Mouse (Mus musculus) forebrain, embryonic 16.5 days (tissue): ENCODE data around the gene Snn. TPM values are rescaled to one million over a fixed set of nuclear protein-coding genes. Genes with fewer than 3 reads are reported as not detected.

Experiments
- ATAC-seq: fragments of 200-750 bp; cut with Nextera tagmentation; 2 replicates; pipeline ENCODE4 v1.8.0; 2017; ENCODE audit warnings: mild to moderate bottlenecking, moderate library complexity
- H3K27ac ChIP-seq: fragments of 300-500 bp; sonication (generic); 2 replicates; pipeline ENCODE4 v1.5.1; 2014; ENCODE audit warnings: low read length, control low read depth
- H3K27me3 ChIP-seq: fragments of 300-500 bp; sonication (generic); replicated peaks from 2 replicates; pipeline ENCODE4 v1.6.1; 2014; ENCODE audit warnings: low read length; ENCODE audit not compliant: control insufficient read depth, insufficient read depth
- H3K36me3 ChIP-seq: fragments of 300-500 bp; sonication (generic); 2 replicates; pipeline ENCODE4 v1.6.1; 2014; ENCODE audit not compliant: control insufficient read depth, insufficient read depth
- H3K4me1 ChIP-seq: fragments of 300-500 bp; sonication (generic); replicated peaks from 2 replicates; pipeline ENCODE4 v1.6.1; 2014; ENCODE audit warnings: low read length; ENCODE audit not compliant: control insufficient read depth, insufficient read depth
- H3K4me2 ChIP-seq: fragments of 300-500 bp; sonication (generic); 2 replicates; pipeline ENCODE4 v1.6.1; 2014; ENCODE audit warnings: mild to moderate bottlenecking, low read length, control low read depth
- H3K4me3 ChIP-seq: fragments of 300-500 bp; sonication (generic); replicated peaks from 2 replicates; pipeline ENCODE4 v1.5.1; 2014; ENCODE audit warnings: mild to moderate bottlenecking, low read length, control low read depth
- H3K9ac ChIP-seq: fragments of 300-500 bp; sonication (generic); replicated peaks from 2 replicates; pipeline ENCODE4 v1.6.1; 2014; ENCODE audit warnings: low read depth, low read length, control low read depth
- H3K9me3 ChIP-seq: fragments of 300-500 bp; sonication (generic); 2 replicates; pipeline ENCODE4 v1.6.1; 2016; ENCODE audit warnings: low read length; ENCODE audit not compliant: control insufficient read depth
- WGBS: fragments of 180-500 bp; shearing (Covaris S2); extraction: QIAGEN DNeasy Blood & Tissue Kit; methylation state at CpG from one replicate; pipeline ENCODE4 v1.1.7; 2014; 5-methylcytosine and 5-hydroxymethylcytosine counted together
- polyA plus RNA-seq: library from polyadenylated mRNA; unstranded; fragments of >200 nt; fragmentation: Nextera tagmentation; extraction: Ambion mirVana; gene quantifications from 2 replicates; pipeline ENCODE4 v1.2.1, GENCODE M21; 2015

The Snn gene
- polyA plus RNA-seq, 1 experiment from 2014 or later = 171 TPM

GRCm38 (mm10) chr16:11062794-11063721 lies 2.3 kb downstream of the Snn start:
- H3K9ac ChIP-seq = peak overlapping the region; percentile 38; the same call in 1 of the 2 replicates
- H3K4me3 ChIP-seq = no peak overlapping the region
- no peaks in the 10 kb centered on the region for H3K27me3 ChIP-seq
- H3K4me1 ChIP-seq = peaks cover 30% of the 10 kb centered on the region
- no peak overlapping the region for H3K4me2 ChIP-seq
- ATAC-seq = no peak
- H3K9me3 ChIP-seq = no peaks in the 10 kb centered on the region
- H3K36me3 ChIP-seq = no peaks in the 10 kb centered on the region
- 12% methylated on average over 13 of the region's 13 CpGs for WGBS
- H3K27ac ChIP-seq = peak overlapping the region; percentile 58

- H3K4me3 ChIP-seq = no peak overlapping the region
- no peak for ATAC-seq
- H3K4me2 ChIP-seq = no peak overlapping the region
- H3K4me1 ChIP-seq = peaks cover 43% of the 10 kb centered on the region
- H3K9ac ChIP-seq = no peak overlapping the region
- H3K36me3 ChIP-seq = no peaks in the 10 kb centered on the region
- 89% methylated on average over 4 of the region's 4 CpGs for WGBS
- no peaks in the 10 kb centered on the region for H3K27me3 ChIP-seq
- no peaks in the 10 kb centered on the region for H3K9me3 ChIP-seq
- H3K27ac ChIP-seq = no peak overlapping the region
Observed at GRCm38 (mm10) chr16:11064341-11064740, 3.6 kb downstream of the Snn start.

- 84% methylated on average over 6 of the region's 6 CpGs for WGBS
- H3K27me3 ChIP-seq = no peaks in the 10 kb centered on the region
- H3K9ac ChIP-seq = no peak overlapping the region
- H3K9me3 ChIP-seq = no peaks in the 10 kb centered on the region
- ATAC-seq = no peak
- peaks cover 47% of the 10 kb centered on the region for H3K4me1 ChIP-seq
- no peaks in the 10 kb centered on the region for H3K36me3 ChIP-seq
- H3K4me2 ChIP-seq = peak overlapping the region; percentile 69; the same call in 1 of the 2 replicates
- H3K27ac ChIP-seq = no peak overlapping the region
- no peak overlapping the region for H3K4me3 ChIP-seq
Observed at GRCm38 (mm10) chr16:11064742-11065141, 4.0 kb downstream of the Snn start.

- no peak for ATAC-seq
- no peaks in the 10 kb centered on the region for H3K9me3 ChIP-seq
- peak overlapping the region; percentile 69 for H3K4me2 ChIP-seq
- no peaks in the 10 kb centered on the region for H3K36me3 ChIP-seq
- H3K27ac ChIP-seq = peak overlapping the region; percentile 85
- 44% methylated on average over 5 of the region's 5 CpGs for WGBS
- H3K4me1 ChIP-seq = peaks cover 51% of the 10 kb centered on the region
- H3K9ac ChIP-seq = peak overlapping the region; percentile 72
- peak overlapping the region; percentile 68 for H3K4me3 ChIP-seq
- no peaks in the 10 kb centered on the region for H3K27me3 ChIP-seq
Observed at GRCm38 (mm10) chr16:11065431-11065830, 4.7 kb downstream of the Snn start.

GRCm38 (mm10) chr16:11066029-11066832 lies 5.5 kb downstream of the Snn start, which contains the start of gene Litaf:
Gene Litaf, minus strand, starts transcription at chr16:11066157.
- H3K27me3 ChIP-seq = no peaks in the 10 kb centered on the region
- H3K4me2 ChIP-seq = peak within 1 kb of the TSS; percentile 69
- ATAC-seq = peak; percentile 99
- H3K4me1 ChIP-seq = peaks cover 56% of the 10 kb centered on the region
- peak within 1 kb of the TSS; percentile 98 for H3K9ac ChIP-seq
- WGBS = under 1% methylated on average over 74 of the region's 78 CpGs
- no peaks in the 10 kb centered on the region for H3K36me3 ChIP-seq
- H3K4me3 ChIP-seq = peak within 1 kb of the TSS; percentile 68
- peak within 1 kb of the TSS; percentile 96 for H3K27ac ChIP-seq
- no peaks in the 10 kb centered on the region for H3K9me3 ChIP-seq

GRCm38 (mm10) chr16:11066833-11067191 lies 6.1 kb downstream of the Snn start:
- H3K27ac ChIP-seq = peak overlapping the region; percentile 96
- peak overlapping the region; percentile 69 for H3K4me2 ChIP-seq
- peak; percentile 24 for ATAC-seq
- no peaks in the 10 kb centered on the region for H3K27me3 ChIP-seq
- H3K4me1 ChIP-seq = peaks cover 58% of the 10 kb centered on the region
- H3K9ac ChIP-seq = peak overlapping the region; percentile 98
- no peaks in the 10 kb centered on the region for H3K9me3 ChIP-seq
- H3K4me3 ChIP-seq = peak overlapping the region; percentile 68
- H3K36me3 ChIP-seq = no peaks in the 10 kb centered on the region
- under 1% methylated on average over 22 of the region's 22 CpGs for WGBS

- H3K4me2 ChIP-seq = peak overlapping the region; percentile 69
- peaks cover 6% of the 10 kb centered on the region for H3K36me3 ChIP-seq
- no peak overlapping the region for H3K4me3 ChIP-seq
- no peak overlapping the region; the same call in 1 of the 2 replicates for H3K27ac ChIP-seq
- H3K9me3 ChIP-seq = no peaks in the 10 kb centered on the region
- no peaks in the 10 kb centered on the region for H3K27me3 ChIP-seq
- 92% methylated on average over 3 of the region's 3 CpGs for WGBS
- H3K9ac ChIP-seq = no peak overlapping the region; the same call in 1 of the 2 replicates
- ATAC-seq = no peak
- peaks cover 61% of the 10 kb centered on the region for H3K4me1 ChIP-seq
Observed at GRCm38 (mm10) chr16:11068666-11069065, 7.9 kb downstream of the Snn start.

- Histone ChIP-seq H3K36me3 (peaks cover 9% of the 10 kb centered on the region), H3K4me2 (peak overlapping the region; percentile 30), H3K9me3 (no peaks in the 10 kb centered on the region), H3K4me1 (peaks cover 61% of the 10 kb centered on the region), H3K9ac (no peak overlapping the region), H3K27me3 (no peaks in the 10 kb centered on the region), H3K4me3 (no peak overlapping the region), H3K27ac (no peak overlapping the region; the same call in 1 of the 2 replicates)
- ATAC-seq = no peak
- 78% methylated on average over 6 of the region's 6 CpGs for WGBS
Observed at GRCm38 (mm10) chr16:11069271-11069670, 8.5 kb downstream of the Snn start.
